Comparison of ENCODE assay signal across 25 mouse cellular contexts in genomic region chr1:77847766-77848615, GRCm38 (mm10).
A peak's percentile ranks its signal among the peaks of the same experiment; 100 is the strongest.
DNase-seq lines count a peak whose midpoint lies in the region; ATAC-seq and TF ChIP-seq lines count a peak whose summit lies in the region.
"Had no signal": no experiment of that assay in that cellular context is flagged by ENCODE, and none has a peak within 500 bp of the region (broad histone marks: within the 10 kb centered on the region; RNA-seq: fewer than 3 reads in every experiment).

No protein-coding gene starts in this region.

- TF ChIP-seq POLR2A in embryonic fibroblast, embryonic 13.5 days (IDR thresholded peaks at IDR 0.05; ENCODE audit: low read depth, low read length) = no peak

- H3K4me2 ChIP-seq in neural tube, embryonic 13.5 days = no peak overlapping the region
- no peak overlapping the region for H3K4me2 ChIP-seq in kidney, embryonic 15.5 days
- H3K4me2 ChIP-seq: embryonic facial prominence, embryonic 12.5 days; forebrain, embryonic 15.5 days; heart, embryonic 11.5 days; intestine, embryonic 15.5 days; limb, embryonic 12.5 days; liver, embryonic 11.5 days; midbrain, embryonic 11.5 days had no signal

- H3K27me3 ChIP-seq in neural tube, embryonic 13.5 days = no peaks in the 10 kb centered on the region
- H3K27me3 ChIP-seq in kidney, embryonic 15.5 days = no peaks in the 10 kb centered on the region
- H3K27me3 ChIP-seq: embryonic facial prominence, embryonic 12.5 days; forebrain, embryonic 15.5 days; intestine, embryonic 15.5 days; limb, embryonic 12.5 days had no signal

- WGBS in neural tube, embryonic 13.5 days = 61% methylated on average over 9 of the region's 9 CpGs
- WGBS in kidney, embryonic 15.5 days = 53% methylated on average over 9 of the region's 9 CpGs

- intact Hi-C loops in gastrocnemius, adult 2 months (cut with DNase I) = no loop called here

- H3K36me3 ChIP-seq in neural tube, embryonic 13.5 days = no peaks in the 10 kb centered on the region
- H3K36me3 ChIP-seq in kidney, embryonic 15.5 days = no peaks in the 10 kb centered on the region
- H3K36me3 ChIP-seq: embryonic facial prominence, embryonic 12.5 days; forebrain, embryonic 15.5 days; intestine, embryonic 15.5 days; limb, embryonic 12.5 days had no signal

- H3K9ac ChIP-seq in neural tube, embryonic 13.5 days = no peak overlapping the region
- no peak overlapping the region for H3K9ac ChIP-seq in kidney, embryonic 15.5 days
- H3K9ac ChIP-seq: embryonic facial prominence, embryonic 12.5 days; forebrain, embryonic 15.5 days; intestine, embryonic 15.5 days; limb, embryonic 12.5 days; liver, postnatal 0 days had no signal

- TF ChIP-seq CTCF in embryonic fibroblast, embryonic 13.5 days (IDR thresholded peaks at IDR 0.05; ENCODE audit: borderline replicate concordance, insufficient read depth, low read length) = no peak
- TF ChIP-seq CTCF in gastrocnemius, adult 2 months (IDR thresholded peaks at IDR 0.05) = no peak

- peaks cover 25% of the 10 kb centered on the region for H3K4me1 ChIP-seq in neural tube, embryonic 13.5 days (replicated peaks)
- peaks cover 8% of the 10 kb centered on the region for H3K4me1 ChIP-seq in embryonic fibroblast, embryonic 13.5 days (ENCODE audit: control insufficient read depth, insufficient read depth, low read length)
- no peaks in the 10 kb centered on the region for H3K4me1 ChIP-seq in kidney, embryonic 15.5 days

- ATAC-seq in neural tube, embryonic 13.5 days (ENCODE audit: low read depth) = 0 out of 2 replicates have a peak, but pooled peaks have one; percentile 15
- ATAC-seq in kidney, embryonic 15.5 days (replicated peaks; ENCODE audit: low FRiP score) = no peak
- ATAC-seq: forebrain, embryonic 15.5 days; intestine, embryonic 15.5 days; liver, postnatal 0 days had no signal

- no peak overlapping the region for H3K4me3 ChIP-seq in neural tube, embryonic 13.5 days
- no peak overlapping the region for H3K4me3 ChIP-seq in embryonic fibroblast, embryonic 13.5 days (ENCODE audit: insufficient read depth, low read length)
- no peak overlapping the region for H3K4me3 ChIP-seq in kidney, embryonic 15.5 days (replicated peaks)
- H3K4me3 ChIP-seq in gastrocnemius, adult 2 months = no peak overlapping the region
- H3K4me3 ChIP-seq: embryonic facial prominence, embryonic 12.5 days; forebrain, embryonic 15.5 days; intestine, embryonic 15.5 days; limb, embryonic 12.5 days had no signal

- H3K9me3 ChIP-seq in neural tube, embryonic 13.5 days = no peaks in the 10 kb centered on the region
- H3K9me3 ChIP-seq in kidney, embryonic 15.5 days (replicated peaks) = no peaks in the 10 kb centered on the region
- H3K9me3 ChIP-seq: embryonic facial prominence, embryonic 12.5 days; forebrain, embryonic 15.5 days; intestine, embryonic 15.5 days; limb, embryonic 12.5 days had no signal

- DNase-seq in embryo, embryonic 11 days = peak; percentile 14
- DNase-seq in embryo, embryonic 10 days (ENCODE audit: low spot score) = no peak
- DNase-seq in neural tube, embryonic 10.5 days (ENCODE audit: extremely low spot score, low spot score) = no peak
- DNase-seq in gastrocnemius, adult 2 months = no peak
- DNase-seq: adrenal gland, postnatal 25 days; cerebellum, adult 11 months; cerebellum, postnatal 36 days; gastrocnemius, postnatal 14 days; heart, adult 11 months; kidney, adult 8-10 months; kidney, postnatal 14 days; liver, postnatal 0 days; lung, postnatal 10 days; right cerebral cortex, postnatal 14 days; thymus, postnatal 14 days had no signal

- H3K27ac ChIP-seq in neural tube, embryonic 13.5 days (replicated peaks) = peak overlapping the region; percentile 33; the same call in 1 of the 2 replicates
- peak overlapping the region; percentile 23 for H3K27ac ChIP-seq in embryonic fibroblast, embryonic 13.5 days (ENCODE audit: insufficient read depth, low read length)
- H3K27ac ChIP-seq in kidney, embryonic 15.5 days = no peak overlapping the region
- no peak overlapping the region for H3K27ac ChIP-seq in gastrocnemius, adult 2 months
- H3K27ac ChIP-seq: embryonic facial prominence, embryonic 12.5 days; forebrain, embryonic 15.5 days; intestine, embryonic 15.5 days; limb, embryonic 12.5 days had no signal

Comparison
In these comparisons a context has a peak if more than half of its experiments do, and no peak if none do; other contexts are left out.
1. H3K27ac ChIP-seq: peak in neural tube, embryonic 13.5 days (single experiment) and embryonic fibroblast, embryonic 13.5 days (single experiment); none in kidney, embryonic 15.5 days (single experiment) and gastrocnemius, adult 2 months (single experiment).